Mouse (Mus musculus): ENCODE measurements at regions not wholly inside any gene's neighbourhood (a gene's known extent, or its start where the extent isn't known, plus 50 kb on each side); places are given as distances from the start of the nearest gene placed in this dataset.

DNA sequence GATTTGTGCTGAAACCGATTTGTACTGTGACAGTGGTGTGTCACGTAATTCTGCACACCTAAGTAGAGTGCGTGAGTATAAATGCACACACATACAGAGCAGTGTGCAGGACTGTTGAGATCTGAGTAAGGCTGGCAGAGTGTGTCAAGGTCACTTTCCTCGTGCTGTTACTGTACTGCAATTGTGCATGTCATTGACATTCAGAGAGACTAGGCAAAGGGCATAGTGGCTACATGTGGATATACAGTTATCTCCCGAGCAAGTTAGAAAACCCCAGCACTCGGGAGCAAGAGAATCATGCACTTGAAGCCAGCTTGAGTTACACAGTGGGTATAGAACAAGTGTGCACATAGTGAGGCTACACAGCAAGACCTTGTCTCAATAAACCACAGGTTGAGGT lies 110.5 kb upstream of the Magi3 start:
- H3K36me3 ChIP-seq (ENCODE audit: insufficient read depth, low read length) = no peaks in the 10 kb centered on the region
- H3K9me3 ChIP-seq (replicated peaks; ENCODE audit: low read length) = no peaks in the 10 kb centered on the region
- no peak overlapping the region for H3K4me3 ChIP-seq (replicated peaks; ENCODE audit: low read depth, low read length)
- no peaks in the 10 kb centered on the region for H3K4me1 ChIP-seq (replicated peaks; ENCODE audit: insufficient read depth, low read length)
- H3K27ac ChIP-seq = no peak overlapping the region
- H3K27me3 ChIP-seq (ENCODE audit: insufficient read depth, low read length) = no peaks in the 10 kb centered on the region
- TF ChIP-seq CTCF (IDR thresholded peaks at IDR 0.05; ENCODE audit: low read depth) = no peak
- WGBS = 85% methylated on average over 6 of the region's 6 CpGs
- ATAC-seq (replicated peaks; ENCODE audit: low FRiP score, low read depth) (no peak), DNase-seq (ENCODE audit: low spot score) (no peak)
- H3K9ac ChIP-seq (ENCODE audit: low read depth, low read length) = no peak overlapping the region
- H3K4me2 ChIP-seq (ENCODE audit: low read length) = no peak overlapping the region

DNA sequence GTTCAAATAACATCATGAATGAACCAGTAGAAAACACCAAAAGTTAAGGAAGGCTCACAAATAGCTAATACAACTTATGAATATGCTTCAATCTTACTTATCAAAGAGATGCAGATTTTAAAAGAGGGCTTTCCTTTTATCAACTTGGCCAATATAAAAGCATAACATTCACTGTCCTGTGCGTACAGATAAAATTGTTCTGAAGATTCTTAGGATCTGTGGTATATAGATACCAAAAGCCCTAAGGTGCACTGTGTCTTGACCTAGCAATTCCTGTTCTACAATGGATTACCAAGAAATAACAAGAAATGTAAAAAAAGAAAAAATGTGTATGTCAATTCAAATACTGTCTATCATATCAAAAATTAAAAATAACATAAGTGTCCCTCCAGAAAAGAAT lies 107.7 kb upstream of the Magi3 start:
- Histone ChIP-seq H3K27me3 (ENCODE audit: insufficient read depth, low read length) (no peaks in the 10 kb centered on the region), H3K27ac (no peak overlapping the region), H3K36me3 (ENCODE audit: insufficient read depth, low read length) (no peaks in the 10 kb centered on the region), H3K4me2 (ENCODE audit: low read length) (no peak overlapping the region), H3K4me1 (replicated peaks; ENCODE audit: insufficient read depth, low read length) (no peaks in the 10 kb centered on the region), H3K9me3 (replicated peaks; ENCODE audit: low read length) (no peaks in the 10 kb centered on the region), H3K9ac (ENCODE audit: low read depth, low read length) (no peak overlapping the region), H3K4me3 (replicated peaks; ENCODE audit: low read depth, low read length) (no peak overlapping the region)
- DNase-seq (ENCODE audit: low spot score) (no peak), ATAC-seq (replicated peaks; ENCODE audit: low FRiP score, low read depth) (no peak)
- 91% methylated on average over 1 of the region's 1 CpGs for WGBS
- no peak for TF ChIP-seq CTCF (IDR thresholded peaks at IDR 0.05; ENCODE audit: low read depth)

DNA sequence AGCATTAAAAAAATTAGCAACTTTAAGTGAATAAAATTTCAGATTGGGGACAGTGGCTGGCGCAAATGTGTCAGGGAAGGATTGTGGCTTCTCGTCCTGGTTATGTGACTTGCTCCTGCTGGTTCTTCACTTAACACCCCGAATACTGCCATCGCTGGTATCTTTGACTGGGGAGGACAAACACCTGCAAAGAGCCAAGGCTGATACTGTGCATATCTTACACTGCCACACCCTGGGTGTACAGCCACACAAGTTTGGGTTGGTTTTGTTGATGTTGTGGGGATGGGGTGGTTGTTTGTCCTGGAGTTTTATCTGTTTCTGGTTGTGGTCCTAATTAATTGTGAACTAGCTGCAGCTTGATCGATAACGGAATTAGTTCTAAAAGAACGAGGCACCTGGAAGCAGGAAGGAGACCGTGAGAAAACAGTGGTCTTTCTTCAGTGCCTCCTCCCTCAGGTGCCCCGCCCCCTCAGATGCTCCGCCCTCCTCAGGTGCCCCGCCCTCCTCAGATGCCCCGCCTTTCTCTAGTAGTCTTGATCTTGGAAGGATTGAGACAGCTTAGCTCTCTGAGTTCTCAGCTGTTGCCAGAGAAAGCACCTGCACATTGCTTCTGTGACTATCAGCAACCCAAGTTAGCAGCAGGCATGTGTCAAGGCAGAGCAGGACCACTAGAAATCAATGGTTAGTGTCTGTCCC lies 107.0 kb upstream of the Magi3 start:
- no peaks in the 10 kb centered on the region for H3K9me3 ChIP-seq (replicated peaks; ENCODE audit: low read length)
- H3K27ac ChIP-seq = no peak overlapping the region
- no peak for TF ChIP-seq CTCF (IDR thresholded peaks at IDR 0.05; ENCODE audit: low read depth)
- no peak overlapping the region for H3K9ac ChIP-seq (ENCODE audit: low read depth, low read length)
- 85% methylated on average over 12 of the region's 12 CpGs for whole genome bisulfite sequencing
- no peak for DNase-seq (ENCODE audit: low spot score)
- ATAC-seq (replicated peaks; ENCODE audit: low FRiP score, low read depth) = no peak
- H3K36me3 ChIP-seq (ENCODE audit: insufficient read depth, low read length) = no peaks in the 10 kb centered on the region
- no peak overlapping the region for H3K4me3 ChIP-seq (replicated peaks; ENCODE audit: low read depth, low read length)
- H3K4me1 ChIP-seq (replicated peaks; ENCODE audit: insufficient read depth, low read length) = no peaks in the 10 kb centered on the region
- H3K4me2 ChIP-seq (ENCODE audit: low read length) = no peak overlapping the region
- no peaks in the 10 kb centered on the region for H3K27me3 ChIP-seq (ENCODE audit: insufficient read depth, low read length)

DNA sequence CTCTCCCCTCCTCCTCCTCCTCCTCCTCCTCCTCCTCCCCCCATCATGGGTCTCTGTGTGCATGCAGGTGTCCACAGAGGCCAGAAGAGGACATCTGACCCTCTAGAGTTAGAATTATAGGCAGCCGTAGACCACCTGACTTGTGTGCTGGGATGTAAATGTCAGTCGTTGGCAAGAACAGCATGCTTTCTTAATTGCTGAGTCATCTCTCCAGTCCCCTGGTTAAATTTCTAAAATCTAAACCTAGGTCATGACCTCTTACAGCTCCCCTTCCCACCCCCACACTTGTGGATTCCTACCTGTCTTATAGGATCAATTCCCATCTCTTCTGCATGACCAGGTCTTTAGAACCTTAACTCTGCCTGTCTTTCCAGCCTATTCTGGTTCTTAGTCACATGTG lies 102.4 kb upstream of the Magi3 start:
- H3K27me3 ChIP-seq (ENCODE audit: insufficient read depth, low read length) = no peaks in the 10 kb centered on the region
- TF ChIP-seq CTCF (IDR thresholded peaks at IDR 0.05; ENCODE audit: low read depth) = no peak
- no peak overlapping the region for H3K4me2 ChIP-seq (ENCODE audit: low read length)
- H3K4me1 ChIP-seq (replicated peaks; ENCODE audit: insufficient read depth, low read length) = 0 out of 2 replicates have a peak, but pooled peaks cover 6% of the 10 kb centered on the region
- no peak overlapping the region for H3K9ac ChIP-seq (ENCODE audit: low read depth, low read length)
- no peaks in the 10 kb centered on the region for H3K9me3 ChIP-seq (replicated peaks; ENCODE audit: low read length)
- no peak overlapping the region for H3K4me3 ChIP-seq (replicated peaks; ENCODE audit: low read depth, low read length)
- ATAC-seq (replicated peaks; ENCODE audit: low FRiP score, low read depth) = no peak; the same call in 1 of the 2 replicates
- no peak for DNase-seq (ENCODE audit: low spot score)
- no peak overlapping the region for H3K27ac ChIP-seq
- 33% methylated on average over 2 of the region's 2 CpGs for WGBS
- H3K36me3 ChIP-seq (ENCODE audit: insufficient read depth, low read length) = no peaks in the 10 kb centered on the region

DNA sequence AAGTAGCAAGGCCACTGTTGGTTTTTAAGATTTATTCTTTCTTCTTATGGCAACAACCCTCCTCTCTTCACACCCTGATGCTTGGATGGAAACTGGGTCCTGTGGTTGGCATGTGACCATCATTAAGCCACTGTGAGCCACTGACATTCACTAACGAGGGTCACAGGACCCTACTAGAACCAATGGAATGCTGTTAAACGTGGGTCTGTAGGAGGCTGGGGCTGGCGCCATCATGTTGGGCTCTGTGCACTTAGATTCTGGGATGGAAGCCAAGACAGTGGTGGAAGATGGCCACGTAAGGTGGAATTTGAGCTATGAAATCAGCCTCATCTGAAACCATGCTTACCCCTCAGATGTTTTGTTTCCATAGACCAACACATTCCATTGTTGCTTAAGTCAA lies 100.2 kb upstream of the Magi3 start:
- Histone ChIP-seq H3K9ac (ENCODE audit: low read depth, low read length) (no peak overlapping the region), H3K27ac (no peak overlapping the region), H3K27me3 (ENCODE audit: insufficient read depth, low read length) (no peaks in the 10 kb centered on the region), H3K4me3 (replicated peaks; ENCODE audit: low read depth, low read length) (no peak overlapping the region), H3K9me3 (replicated peaks; ENCODE audit: low read length) (no peaks in the 10 kb centered on the region), H3K36me3 (ENCODE audit: insufficient read depth, low read length) (no peaks in the 10 kb centered on the region), H3K4me1 (replicated peaks; ENCODE audit: insufficient read depth, low read length) (0 out of 2 replicates have a peak, but pooled peaks cover 6% of the 10 kb centered on the region), H3K4me2 (ENCODE audit: low read length) (no peak overlapping the region)
- no peak for TF ChIP-seq CTCF (IDR thresholded peaks at IDR 0.05; ENCODE audit: low read depth)
- ATAC-seq (replicated peaks; ENCODE audit: low FRiP score, low read depth) = no peak
- 62% methylated on average over 4 of the region's 4 CpGs for WGBS
- DNase-seq (ENCODE audit: low spot score) = no peak

GRCm38 (mm10) chr3:104319377-104319776 lies 99.2 kb upstream of the Magi3 start:
- H3K27me3 ChIP-seq (ENCODE audit: insufficient read depth, low read length) = no peaks in the 10 kb centered on the region
- no peaks in the 10 kb centered on the region for H3K36me3 ChIP-seq (ENCODE audit: insufficient read depth, low read length)
- 0 out of 2 replicates have a peak, but pooled peaks cover 6% of the 10 kb centered on the region for H3K4me1 ChIP-seq (replicated peaks; ENCODE audit: insufficient read depth, low read length)
- ATAC-seq (replicated peaks; ENCODE audit: low FRiP score, low read depth) = no peak
- H3K4me3 ChIP-seq (replicated peaks; ENCODE audit: low read depth, low read length) = no peak overlapping the region
- H3K27ac ChIP-seq = no peak overlapping the region
- DNase-seq (ENCODE audit: low spot score) = no peak
- H3K9me3 ChIP-seq (replicated peaks; ENCODE audit: low read length) = no peaks in the 10 kb centered on the region
- TF ChIP-seq CTCF (IDR thresholded peaks at IDR 0.05; ENCODE audit: low read depth) = no peak
- no peak overlapping the region for H3K4me2 ChIP-seq (ENCODE audit: low read length)
- WGBS = 52% methylated on average over 6 of the region's 6 CpGs
- no peak overlapping the region for H3K9ac ChIP-seq (ENCODE audit: low read depth, low read length)

- no peak for ATAC-seq (replicated peaks; ENCODE audit: low FRiP score, low read depth)
- WGBS = 34% methylated on average over 8 of the region's 8 CpGs
- H3K4me2 ChIP-seq (ENCODE audit: low read length) = no peak overlapping the region
Measured at GRCm38 (mm10) chr3:104318911-104319310, 98.7 kb upstream of the Magi3 start.

More at GRCm38 (mm10) chr3:104318911-104319310, 98.7 kb upstream of the Magi3 start:
- Histone ChIP-seq H3K36me3 (ENCODE audit: insufficient read depth, low read length) (no peaks in the 10 kb centered on the region), H3K27ac (no peak overlapping the region), H3K9ac (ENCODE audit: low read depth, low read length) (no peak overlapping the region), H3K4me3 (replicated peaks; ENCODE audit: low read depth, low read length) (no peak overlapping the region), H3K9me3 (replicated peaks; ENCODE audit: low read length) (no peaks in the 10 kb centered on the region), H3K27me3 (ENCODE audit: insufficient read depth, low read length) (no peaks in the 10 kb centered on the region), H3K4me1 (replicated peaks; ENCODE audit: insufficient read depth, low read length) (0 out of 2 replicates have a peak, but pooled peaks cover 6% of the 10 kb centered on the region)
- no peak for DNase-seq (ENCODE audit: low spot score)
- no peak for TF ChIP-seq CTCF (IDR thresholded peaks at IDR 0.05; ENCODE audit: low read depth)

Data from kidney, postnatal 0 days (tissue).